Mouse (Mus musculus): Measurements from ENCODE around the gene Ppp1r9b. TPM values are rescaled to one million over a fixed set of nuclear protein-coding genes. Genes with fewer than 3 reads are reported as not detected.
"Not testable (repeated sequence)": the region's sequence is repeated elsewhere in the genome, so short reads cannot be mapped to it uniquely, and the experiment has no call there.

Gene Ppp1r9b
- polyA plus RNA-seq, 1 experiment: 81.2 TPM

- TF ChIP-seq CTCF (IDR thresholded peaks at IDR 0.05; ENCODE audit: borderline replicate concordance, extremely low read depth, insufficient read depth, insufficient read length) (no peak), POLR2A (IDR thresholded peaks at IDR 0.05; ENCODE audit: borderline replicate concordance, extremely low read depth, insufficient read depth, insufficient read length, poor library complexity, severe bottlenecking) (peak; percentile 57; the same call in 1 of the 2 replicates)
- DNase-seq (ENCODE audit: low read depth): peak; percentile 96
Measured at GRCm38 (mm10) chr11:95009629-95010014, 18.8 kb downstream of the Ppp1r9b start, which contains the start of gene Samd14. Gene Samd14 (plus strand): TSS chr11:95009879.

DNA sequence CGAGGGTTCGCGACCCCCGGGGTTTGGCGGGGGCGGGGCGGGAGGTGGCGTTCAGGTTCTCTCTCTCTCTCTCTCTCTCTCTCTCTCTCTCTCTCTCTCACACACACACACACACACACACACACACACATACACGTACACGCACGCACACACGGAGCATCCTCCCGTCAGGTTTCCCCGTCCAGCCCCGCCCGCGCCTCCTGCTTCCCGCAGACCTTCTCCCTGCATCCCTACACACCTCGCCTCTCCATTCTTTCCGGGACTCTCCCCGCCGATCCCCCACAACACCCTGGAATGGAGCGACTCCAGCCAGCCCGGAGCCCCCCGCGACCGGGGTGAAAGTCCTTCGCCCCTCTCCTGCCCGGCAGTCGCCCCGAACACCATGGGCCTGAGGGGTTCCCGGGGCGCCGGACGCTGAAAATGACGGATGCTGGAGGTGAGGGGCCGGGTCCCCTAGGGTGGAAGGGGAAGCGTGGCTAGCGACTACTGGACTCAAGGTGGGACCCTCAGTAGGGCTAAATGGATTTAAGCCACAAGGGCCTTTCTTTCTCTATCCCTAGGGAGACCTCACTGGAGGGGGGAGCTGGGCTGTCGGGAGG lies 19.4 kb downstream of the Ppp1r9b start:
- DNase-seq (ENCODE audit: low read depth): peak; percentile 87
- no peak for TF ChIP-seq POLR2A (IDR thresholded peaks at IDR 0.05; ENCODE audit: borderline replicate concordance, extremely low read depth, insufficient read depth, insufficient read length, poor library complexity, severe bottlenecking)
- TF ChIP-seq CTCF (IDR thresholded peaks at IDR 0.05; ENCODE audit: borderline replicate concordance, extremely low read depth, insufficient read depth, insufficient read length): no peak

GRCm38 (mm10) chr11:95010841-95011403 lies 20.1 kb downstream of the Ppp1r9b start:
- not testable (repeated sequence) for DNase-seq (ENCODE audit: low read depth)

GRCm38 (mm10) chr11:95011416-95011815 lies 20.6 kb downstream of the Ppp1r9b start:
- TF ChIP-seq CTCF (IDR thresholded peaks at IDR 0.05; ENCODE audit: borderline replicate concordance, extremely low read depth, insufficient read depth, insufficient read length): no peak
- TF ChIP-seq POLR2A (IDR thresholded peaks at IDR 0.05; ENCODE audit: borderline replicate concordance, extremely low read depth, insufficient read depth, insufficient read length, poor library complexity, severe bottlenecking): no peak
- DNase-seq (ENCODE audit: low read depth): no peak

GRCm38 (mm10) chr11:95012075-95012474 lies 21.2 kb downstream of the Ppp1r9b start:
- no peak for DNase-seq (ENCODE audit: low read depth)

GRCm38 (mm10) chr11:95012487-95012886 lies 21.7 kb downstream of the Ppp1r9b start:
- no peak for TF ChIP-seq POLR2A (IDR thresholded peaks at IDR 0.05; ENCODE audit: borderline replicate concordance, extremely low read depth, insufficient read depth, insufficient read length, poor library complexity, severe bottlenecking)
- peak; percentile 74 for DNase-seq (ENCODE audit: low read depth)

More at GRCm38 (mm10) chr11:95012075-95012474, 21.2 kb downstream of the Ppp1r9b start:
- TF ChIP-seq POLR2A (IDR thresholded peaks at IDR 0.05; ENCODE audit: borderline replicate concordance, extremely low read depth, insufficient read depth, insufficient read length, poor library complexity, severe bottlenecking): no peak

GRCm38 (mm10) chr11:95015484-95015883 lies 24.6 kb downstream of the Ppp1r9b start:
- TF ChIP-seq CTCF (IDR thresholded peaks at IDR 0.05; ENCODE audit: borderline replicate concordance, extremely low read depth, insufficient read depth, insufficient read length): no peak
- no peak for TF ChIP-seq POLR2A (IDR thresholded peaks at IDR 0.05; ENCODE audit: borderline replicate concordance, extremely low read depth, insufficient read depth, insufficient read length, poor library complexity, severe bottlenecking)
- DNase-seq (ENCODE audit: low read depth): no peak

- no peak for DNase-seq (ENCODE audit: low read depth)
- TF ChIP-seq POLR2A (IDR thresholded peaks at IDR 0.05; ENCODE audit: borderline replicate concordance, extremely low read depth, insufficient read depth, insufficient read length, poor library complexity, severe bottlenecking): no peak
- TF ChIP-seq CTCF (IDR thresholded peaks at IDR 0.05; ENCODE audit: borderline replicate concordance, extremely low read depth, insufficient read depth, insufficient read length): peak; percentile 48; the same call in 1 of the 2 replicates
Measured at GRCm38 (mm10) chr11:95022237-95022992, 31.6 kb downstream of the Ppp1r9b start.

GRCm38 (mm10) chr11:95023481-95023880 lies 32.6 kb downstream of the Ppp1r9b start:
- DNase-seq (ENCODE audit: low read depth): no peak
- TF ChIP-seq CTCF (IDR thresholded peaks at IDR 0.05; ENCODE audit: borderline replicate concordance, extremely low read depth, insufficient read depth, insufficient read length): no peak
- TF ChIP-seq POLR2A (IDR thresholded peaks at IDR 0.05; ENCODE audit: borderline replicate concordance, extremely low read depth, insufficient read depth, insufficient read length, poor library complexity, severe bottlenecking): no peak

- peak; percentile 85 for DNase-seq (ENCODE audit: low read depth)
- no peak for TF ChIP-seq CTCF (IDR thresholded peaks at IDR 0.05; ENCODE audit: borderline replicate concordance, extremely low read depth, insufficient read depth, insufficient read length)
- TF ChIP-seq POLR2A (IDR thresholded peaks at IDR 0.05; ENCODE audit: borderline replicate concordance, extremely low read depth, insufficient read depth, insufficient read length, poor library complexity, severe bottlenecking): no peak
Measured at GRCm38 (mm10) chr11:95024439-95025184, 33.8 kb downstream of the Ppp1r9b start.

- no peak for DNase-seq (ENCODE audit: low read depth)
- TF ChIP-seq CTCF (IDR thresholded peaks at IDR 0.05; ENCODE audit: borderline replicate concordance, extremely low read depth, insufficient read depth, insufficient read length): no peak
- no peak for TF ChIP-seq POLR2A (IDR thresholded peaks at IDR 0.05; ENCODE audit: borderline replicate concordance, extremely low read depth, insufficient read depth, insufficient read length, poor library complexity, severe bottlenecking)
Measured at GRCm38 (mm10) chr11:95025227-95026012, 34.6 kb downstream of the Ppp1r9b start.

All from brain, embryonic 14.5 days (tissue).